Mouse (Mus musculus): ENCODE results near the gene Slco2a1. TPM values are rescaled to one million over a fixed set of nuclear protein-coding genes. Genes with fewer than 3 reads are reported as not detected.

The Slco2a1 gene
- polyA plus RNA-seq, 1 experiment from 2014 or later = 15.2 TPM

DNA sequence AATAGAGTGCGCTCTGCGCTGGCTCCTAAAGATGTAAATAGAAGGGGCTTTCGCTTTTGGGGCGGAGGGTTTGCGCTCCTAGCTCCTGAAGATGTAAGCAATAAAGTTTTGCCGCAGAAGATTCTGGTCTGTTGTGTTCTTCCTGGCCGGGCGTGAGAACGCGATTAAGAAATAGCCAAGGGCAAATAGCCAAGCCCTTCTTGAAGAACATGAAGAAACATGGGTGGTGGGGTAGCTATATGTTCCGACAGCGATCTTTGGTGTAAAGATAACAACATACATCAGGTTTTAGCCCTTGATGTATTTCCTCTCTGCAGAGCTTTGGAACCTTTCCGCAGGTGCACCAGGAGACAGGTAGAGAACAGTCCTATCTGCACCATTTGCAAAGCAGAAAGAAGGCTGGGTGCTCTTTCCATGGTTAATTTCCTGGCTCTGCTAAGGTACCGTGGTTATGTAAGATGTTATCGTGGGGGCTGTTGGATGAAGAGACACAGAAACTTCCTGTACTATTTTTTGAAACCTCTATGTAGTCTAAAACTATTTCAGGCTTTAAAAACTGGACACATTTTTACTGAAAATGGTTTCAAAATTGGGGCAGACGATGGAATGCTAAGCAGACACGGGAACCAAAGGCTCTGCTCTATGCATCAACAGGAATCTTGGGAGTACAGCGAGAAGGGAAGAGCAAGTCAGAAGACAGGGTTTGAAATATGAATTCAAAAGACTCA is 120.6 kb downstream of the Slco2a1 start:
- no peak for ATAC-seq
- peak overlapping the region; percentile 49 for H3K4me3 ChIP-seq (ENCODE audit: low read length)
- peak overlapping the region; percentile 62 for H3K9ac ChIP-seq (ENCODE audit: low read depth, low read length)
- H3K27me3 ChIP-seq (replicated peaks; ENCODE audit: control insufficient read depth, insufficient read depth, low read length) = peaks cover 30% of the 10 kb centered on the region
- H3K36me3 ChIP-seq (ENCODE audit: control insufficient read depth, insufficient read depth, low read length) = no peaks in the 10 kb centered on the region
- 28% methylated on average over 18 of the region's 18 CpGs for WGBS
- no peak overlapping the region for H3K27ac ChIP-seq (ENCODE audit: low read length)
- H3K9me3 ChIP-seq (ENCODE audit: control insufficient read depth, low read length) = no peaks in the 10 kb centered on the region
- peak overlapping the region; percentile 74 for H3K4me2 ChIP-seq (ENCODE audit: low read depth, low read length)
- H3K4me1 ChIP-seq (ENCODE audit: control insufficient read depth, insufficient read depth, low read length) = peaks cover 18% of the 10 kb centered on the region

DNA sequence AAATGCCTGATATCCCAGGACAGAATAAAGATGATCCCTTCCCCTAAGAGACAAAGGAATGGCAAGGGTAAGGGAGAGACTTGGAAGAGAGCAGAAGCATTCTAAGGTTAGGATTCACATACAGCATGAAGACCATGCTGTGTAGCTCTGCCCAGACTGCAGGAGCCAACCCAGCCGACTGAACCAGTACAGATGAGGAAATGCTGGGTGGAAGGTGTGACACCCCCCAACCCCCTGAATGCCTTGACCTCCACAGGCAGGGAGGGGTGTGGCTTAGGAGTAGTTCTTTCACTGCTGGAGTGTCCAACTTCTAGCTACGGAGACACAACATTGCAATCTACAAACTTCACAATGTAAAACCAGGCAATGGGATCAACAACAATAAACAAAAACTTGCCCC is 121.4 kb downstream of the Slco2a1 start:
- WGBS = 70% methylated on average over 2 of the region's 2 CpGs
- no peak for ATAC-seq
- Histone ChIP-seq H3K4me2 (ENCODE audit: low read depth, low read length) (no peak overlapping the region), H3K27me3 (replicated peaks; ENCODE audit: control insufficient read depth, insufficient read depth, low read length) (peaks cover 30% of the 10 kb centered on the region), H3K9ac (ENCODE audit: low read depth, low read length) (no peak overlapping the region), H3K36me3 (ENCODE audit: control insufficient read depth, insufficient read depth, low read length) (no peaks in the 10 kb centered on the region), H3K9me3 (ENCODE audit: control insufficient read depth, low read length) (no peaks in the 10 kb centered on the region), H3K4me3 (ENCODE audit: low read length) (no peak overlapping the region), H3K27ac (ENCODE audit: low read length) (no peak overlapping the region), H3K4me1 (ENCODE audit: control insufficient read depth, insufficient read depth, low read length) (peaks cover 18% of the 10 kb centered on the region)

DNA sequence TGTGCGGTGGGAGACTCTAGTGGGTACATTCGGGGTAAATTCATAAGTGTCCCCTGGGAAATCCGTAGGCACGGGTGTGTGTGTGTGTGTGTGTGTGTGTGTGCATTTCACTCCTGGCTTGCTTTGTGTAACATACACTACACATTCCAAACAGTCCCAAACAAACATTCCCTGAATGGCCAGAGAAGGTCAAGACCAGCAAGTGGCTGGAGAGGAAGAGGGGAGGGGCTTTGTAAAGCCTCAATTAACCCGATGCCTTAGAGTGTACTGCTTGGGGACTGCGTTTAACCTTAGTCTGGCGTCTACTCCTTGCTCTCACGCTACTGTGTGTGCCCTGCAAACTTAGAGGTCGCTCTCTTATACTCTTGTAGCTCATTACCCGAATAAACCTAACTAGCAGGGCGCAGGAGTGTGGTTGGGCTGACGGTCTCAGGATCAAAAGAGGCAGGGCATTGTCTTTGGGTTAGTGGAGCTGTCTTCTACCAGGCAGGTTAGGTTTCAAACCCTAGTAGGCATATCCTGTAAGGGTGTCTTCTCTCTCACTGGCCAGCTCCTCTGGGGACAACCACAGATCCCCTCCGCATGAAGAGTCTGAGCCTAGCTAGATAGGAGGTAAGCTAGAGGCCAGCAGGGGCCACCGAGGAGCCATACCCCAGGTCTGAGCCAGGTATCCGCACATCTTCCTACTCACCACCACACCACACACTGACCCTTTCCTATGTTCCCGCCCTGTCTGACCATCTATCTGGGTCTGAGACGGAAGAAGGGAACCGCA is 122.4 kb downstream of the Slco2a1 start:
- Histone ChIP-seq H3K4me2 (ENCODE audit: low read depth, low read length) (peak overlapping the region; percentile 97), H3K27me3 (replicated peaks; ENCODE audit: control insufficient read depth, insufficient read depth, low read length) (peaks cover 30% of the 10 kb centered on the region), H3K4me1 (ENCODE audit: control insufficient read depth, insufficient read depth, low read length) (peaks cover 18% of the 10 kb centered on the region), H3K9ac (ENCODE audit: low read depth, low read length) (peak overlapping the region; percentile 71), H3K27ac (ENCODE audit: low read length) (no peak overlapping the region), H3K36me3 (ENCODE audit: control insufficient read depth, insufficient read depth, low read length) (no peaks in the 10 kb centered on the region), H3K4me3 (ENCODE audit: low read length) (peak overlapping the region; percentile 66), H3K9me3 (ENCODE audit: control insufficient read depth, low read length) (no peaks in the 10 kb centered on the region)
- ATAC-seq = no peak
- 19% methylated on average over 18 of the region's 18 CpGs for WGBS

DNA sequence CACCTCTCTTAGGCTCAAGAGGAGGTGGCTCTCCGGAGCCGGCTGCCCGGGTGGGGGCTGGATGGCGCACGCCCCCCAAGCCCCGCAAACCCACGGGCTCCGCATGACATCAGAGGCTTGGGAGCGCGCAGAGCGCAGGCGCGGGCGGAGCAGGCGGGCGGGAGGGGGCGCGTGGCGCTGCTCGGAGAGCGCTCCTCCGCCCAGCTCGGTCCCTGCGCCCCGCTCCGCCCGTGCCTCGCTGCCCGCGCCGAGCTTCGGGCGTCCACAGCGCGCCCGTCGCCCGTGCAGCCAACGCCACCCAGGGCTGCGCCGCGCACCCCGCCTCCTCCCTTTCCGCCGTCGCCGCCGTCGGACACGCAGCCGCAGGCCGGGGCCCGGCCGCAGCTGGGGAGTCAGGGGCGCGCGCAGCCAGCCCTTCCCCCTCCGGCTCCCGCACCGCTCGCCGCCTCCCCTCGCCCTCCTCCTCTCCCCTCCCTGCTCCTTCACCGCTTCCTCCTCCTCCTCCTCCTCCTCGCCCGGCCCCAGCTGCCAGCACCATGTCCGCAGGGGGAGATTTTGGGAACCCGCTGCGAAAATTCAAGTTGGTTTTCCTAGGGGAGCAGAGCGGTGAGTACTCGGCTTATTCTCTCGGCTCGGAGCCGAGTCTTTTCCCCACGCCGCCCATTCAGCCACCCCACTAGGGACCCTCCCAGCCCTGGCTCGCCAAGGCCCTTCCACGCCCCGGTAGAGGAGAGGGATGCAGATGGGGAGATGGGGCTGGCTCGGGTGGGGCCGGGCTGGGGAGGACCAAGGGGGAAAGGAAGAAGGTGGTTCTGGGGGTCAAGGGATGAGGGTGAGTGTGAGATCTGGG is 123.3 kb downstream of the Slco2a1 start, which contains the start of gene Rab6b:
TSS of gene Rab6b (plus strand) at position 167 of the 850 bp plus-strand sequence.
- peaks cover 30% of the 10 kb centered on the region for H3K27me3 ChIP-seq (replicated peaks; ENCODE audit: control insufficient read depth, insufficient read depth, low read length)
- peak; percentile 49 for ATAC-seq
- peak within 1 kb of the TSS; percentile 97 for H3K4me2 ChIP-seq (ENCODE audit: low read depth, low read length)
- H3K27ac ChIP-seq (ENCODE audit: low read length) = no peak within 1 kb of the TSS
- peak within 1 kb of the TSS; percentile 66 for H3K4me3 ChIP-seq (ENCODE audit: low read length)
- peaks cover 18% of the 10 kb centered on the region for H3K4me1 ChIP-seq (ENCODE audit: control insufficient read depth, insufficient read depth, low read length)
- WGBS = under 1% methylated on average over 64 of the region's 81 CpGs
- H3K9me3 ChIP-seq (ENCODE audit: control insufficient read depth, low read length) = no peaks in the 10 kb centered on the region
- no peaks in the 10 kb centered on the region for H3K36me3 ChIP-seq (ENCODE audit: control insufficient read depth, insufficient read depth, low read length)
- H3K9ac ChIP-seq (ENCODE audit: low read depth, low read length) = peak within 1 kb of the TSS; percentile 71

DNA sequence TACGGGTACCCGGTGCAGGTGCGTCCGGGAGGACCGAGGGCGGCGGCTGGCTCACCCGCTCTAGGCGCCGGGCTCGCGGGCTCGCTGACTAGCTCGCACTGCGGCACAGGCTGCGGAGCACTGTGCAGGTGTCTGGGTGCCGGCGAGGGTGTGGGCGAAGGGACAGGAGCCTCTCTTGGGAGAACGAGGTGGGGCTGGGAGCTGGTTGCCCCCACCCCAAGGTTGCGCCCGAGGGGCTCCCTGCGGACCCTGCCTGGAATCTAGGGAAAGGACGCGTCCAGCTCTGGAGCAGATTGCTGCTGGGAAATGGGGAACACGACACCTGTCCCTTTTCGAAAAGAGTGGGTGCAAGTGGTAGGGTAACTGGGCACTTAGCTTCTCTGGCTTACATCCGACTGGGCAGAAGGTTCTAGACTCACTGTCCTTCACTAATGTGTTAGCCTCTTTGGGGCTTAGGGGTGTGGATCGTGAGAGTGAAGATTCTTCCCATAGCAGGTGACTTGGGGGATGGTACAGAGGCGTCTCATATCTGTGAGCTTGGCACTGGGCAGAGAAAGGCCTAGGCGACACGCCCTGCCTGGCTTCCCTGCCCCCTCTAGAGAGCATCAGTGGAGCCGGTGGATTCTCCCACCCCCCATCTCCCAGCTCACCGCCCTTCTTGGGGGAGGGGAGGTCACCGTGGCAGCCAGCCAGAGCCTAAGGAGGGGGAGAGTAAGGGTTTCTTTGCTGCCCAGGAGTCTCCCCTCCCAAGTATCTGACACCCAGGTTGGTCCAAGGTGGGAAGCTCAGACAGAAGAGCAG is 124.2 kb downstream of the Slco2a1 start:
- Histone ChIP-seq H3K4me2 (ENCODE audit: low read depth, low read length) (peak overlapping the region; percentile 97), H3K27ac (ENCODE audit: low read length) (no peak overlapping the region), H3K4me3 (ENCODE audit: low read length) (peak overlapping the region; percentile 66), H3K9me3 (ENCODE audit: control insufficient read depth, low read length) (no peaks in the 10 kb centered on the region), H3K9ac (ENCODE audit: low read depth, low read length) (peak overlapping the region; percentile 71; the same call in 1 of the 2 replicates), H3K27me3 (replicated peaks; ENCODE audit: control insufficient read depth, insufficient read depth, low read length) (peaks cover 30% of the 10 kb centered on the region), H3K4me1 (ENCODE audit: control insufficient read depth, insufficient read depth, low read length) (peaks cover 18% of the 10 kb centered on the region), H3K36me3 (ENCODE audit: control insufficient read depth, insufficient read depth, low read length) (no peaks in the 10 kb centered on the region)
- WGBS = 1% methylated on average over 35 of the region's 35 CpGs
- peak; percentile 62 for ATAC-seq

DNA sequence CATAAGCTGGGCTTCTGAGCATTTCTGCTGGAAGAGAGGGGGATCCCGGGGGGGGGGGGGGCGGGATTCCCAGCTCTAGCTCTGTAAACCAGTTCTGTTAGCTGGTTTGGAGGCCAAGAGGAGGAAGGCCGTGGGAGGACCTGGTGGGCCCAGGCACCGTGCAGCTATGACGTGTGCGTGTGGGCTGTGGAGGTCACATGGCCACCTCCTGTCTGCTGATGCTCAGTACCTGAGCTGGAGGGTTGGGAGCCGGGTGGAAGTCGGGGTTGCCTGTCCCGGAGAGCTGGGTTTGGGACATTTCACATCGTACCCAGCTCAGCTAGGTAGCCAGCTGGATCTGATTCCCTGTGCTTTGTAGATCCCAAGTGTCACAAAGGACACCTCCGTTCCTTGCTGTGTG is 124.8 kb downstream of the Slco2a1 start:
- Histone ChIP-seq H3K4me1 (ENCODE audit: control insufficient read depth, insufficient read depth, low read length) (peaks cover 18% of the 10 kb centered on the region), H3K36me3 (ENCODE audit: control insufficient read depth, insufficient read depth, low read length) (no peaks in the 10 kb centered on the region), H3K27ac (ENCODE audit: low read length) (no peak overlapping the region), H3K9me3 (ENCODE audit: control insufficient read depth, low read length) (no peaks in the 10 kb centered on the region), H3K27me3 (replicated peaks; ENCODE audit: control insufficient read depth, insufficient read depth, low read length) (peaks cover 30% of the 10 kb centered on the region), H3K9ac (ENCODE audit: low read depth, low read length) (no peak overlapping the region), H3K4me2 (ENCODE audit: low read depth, low read length) (0 out of 2 replicates have a peak overlapping the region, but pooled peaks have one; percentile 97), H3K4me3 (ENCODE audit: low read length) (no peak overlapping the region)
- ATAC-seq = no peak
- whole genome bisulfite sequencing = 53% methylated on average over 10 of the region's 11 CpGs

DNA sequence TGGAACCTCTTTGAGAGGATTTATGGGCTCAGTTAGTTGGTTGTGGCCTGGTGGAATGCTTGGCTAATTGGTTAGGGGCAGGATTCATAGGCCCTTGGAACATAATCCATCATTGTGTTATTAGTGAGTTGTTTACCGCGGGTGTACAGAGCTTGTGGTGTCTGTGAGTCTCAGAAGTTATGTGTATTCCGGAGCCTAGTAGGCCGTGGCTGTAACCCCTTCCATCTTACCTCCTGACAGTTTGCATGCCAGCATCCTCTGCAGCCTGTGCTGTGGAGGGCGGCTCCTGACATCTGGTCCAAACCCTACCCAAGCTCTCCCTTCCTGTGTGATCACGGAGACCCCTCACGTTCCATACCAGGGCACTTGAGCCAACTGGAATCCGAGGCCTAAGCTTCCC is 125.8 kb downstream of the Slco2a1 start:
- WGBS = 72% methylated on average over 8 of the region's 8 CpGs

DNA sequence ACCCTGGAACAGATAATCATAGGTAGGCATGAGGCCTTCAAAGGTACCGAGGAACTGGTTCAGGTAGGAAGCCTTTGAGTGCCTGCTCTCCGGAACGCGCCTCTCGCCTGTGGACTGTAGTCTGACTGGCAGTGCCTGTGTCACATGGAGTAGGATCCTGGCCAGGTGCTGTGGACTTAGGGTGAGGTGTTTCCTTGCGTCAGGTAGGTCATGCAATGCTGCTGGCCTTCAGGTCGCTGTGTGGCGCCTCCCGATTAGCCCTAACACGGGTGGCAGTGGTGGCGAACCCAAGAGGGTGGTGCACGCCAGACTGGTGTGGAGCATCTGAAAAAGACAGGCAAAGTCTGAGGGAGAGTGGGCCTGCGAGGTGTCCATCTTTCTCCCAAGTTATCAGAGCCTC is 126.4 kb downstream of the Slco2a1 start:
- Histone ChIP-seq H3K9ac (ENCODE audit: low read depth, low read length) (no peak overlapping the region), H3K36me3 (ENCODE audit: control insufficient read depth, insufficient read depth, low read length) (no peaks in the 10 kb centered on the region), H3K9me3 (ENCODE audit: control insufficient read depth, low read length) (no peaks in the 10 kb centered on the region), H3K4me2 (ENCODE audit: low read depth, low read length) (no peak overlapping the region), H3K4me3 (ENCODE audit: low read length) (no peak overlapping the region), H3K4me1 (ENCODE audit: control insufficient read depth, insufficient read depth, low read length) (peaks cover 18% of the 10 kb centered on the region), H3K27ac (ENCODE audit: low read length) (no peak overlapping the region), H3K27me3 (replicated peaks; ENCODE audit: control insufficient read depth, insufficient read depth, low read length) (peaks cover 30% of the 10 kb centered on the region)
- WGBS = 89% methylated on average over 13 of the region's 13 CpGs
- ATAC-seq = no peak

More for the DNA sequence above, 125.8 kb downstream of the Slco2a1 start:
- ATAC-seq = no peak
- H3K9me3 ChIP-seq (ENCODE audit: control insufficient read depth, low read length) = no peaks in the 10 kb centered on the region
- no peak overlapping the region for H3K4me3 ChIP-seq (ENCODE audit: low read length)
- peaks cover 30% of the 10 kb centered on the region for H3K27me3 ChIP-seq (replicated peaks; ENCODE audit: control insufficient read depth, insufficient read depth, low read length)
- peaks cover 18% of the 10 kb centered on the region for H3K4me1 ChIP-seq (ENCODE audit: control insufficient read depth, insufficient read depth, low read length)
- no peak overlapping the region for H3K9ac ChIP-seq (ENCODE audit: low read depth, low read length)
- H3K36me3 ChIP-seq (ENCODE audit: control insufficient read depth, insufficient read depth, low read length) = no peaks in the 10 kb centered on the region
- H3K27ac ChIP-seq (ENCODE audit: low read length) = no peak overlapping the region
- no peak overlapping the region for H3K4me2 ChIP-seq (ENCODE audit: low read depth, low read length)
